Mouse (Mus musculus) C2C12 (cell line): ENCODE results near the gene Atp8b5.

Experiments used
- CEBPB ChIP-seq: IDR thresholded peaks from one replicate; pipeline ENCODE4 v1.6.1; 2011; ENCODE audit warnings: low read depth, mild to moderate bottlenecking, control low read depth, moderate library complexity
- CTCF ChIP-seq: IDR thresholded peaks from one replicate; pipeline ENCODE4 v1.5.1; 2011; ENCODE audit not compliant: control insufficient read depth, insufficient read depth, insufficient read length
- FOSL1 ChIP-seq: IDR thresholded peaks from one replicate; pipeline ENCODE4 v1.8.0; 2011; ENCODE audit warnings: mild to moderate bottlenecking, low read length; ENCODE audit not compliant: poor library complexity, insufficient read depth, severe bottlenecking
- USF1 ChIP-seq: IDR thresholded peaks from one replicate; pipeline ENCODE4 v1.6.1; 2011; ENCODE audit warnings: low read depth, mild to moderate bottlenecking, control low read depth, moderate library complexity

GRCm38 (mm10) chr4:43419801-43420281, 152.9 kb downstream of the Atp8b5 start:
- TF ChIP-seq CTCF = no peak
- no peak for TF ChIP-seq FOSL1
- TF ChIP-seq CEBPB = no peak
- TF ChIP-seq USF1 = no peak
